Mouse (Mus musculus) forebrain, embryonic 10.5 days (tissue): ENCODE data around the gene Ccdc137. TPM values are rescaled to one million over a fixed set of nuclear protein-coding genes. Genes with fewer than 3 reads are reported as not detected.

ENCODE experiments used
- DNase-seq: peaks from one replicate; pipeline ENCODE4 v3.0.0-alpha.2; 2017; ENCODE audit warnings: low spot score; ENCODE audit errors: extremely low spot score
- H3K27ac ChIP-seq: fragments of 300-500 bp; sonication (generic); 2 replicates; pipeline ENCODE4 v1.5.1; 2016; ENCODE audit warnings: mild to moderate bottlenecking
- H3K27me3 ChIP-seq: fragments of 300-500 bp; sonication (generic); 2 replicates; pipeline ENCODE4 v1.6.1; 2016; ENCODE audit warnings: mild to moderate bottlenecking; ENCODE audit not compliant: poor library complexity, severe bottlenecking
- H3K36me3 ChIP-seq: fragments of 300-500 bp; sonication (generic); replicated peaks from 2 replicates; pipeline ENCODE4 v1.6.1; 2016; ENCODE audit warnings: mild to moderate bottlenecking, moderate library complexity
- H3K4me1 ChIP-seq: fragments of 300-500 bp; sonication (generic); 2 replicates; pipeline ENCODE4 v1.6.1; 2016
- H3K4me3 ChIP-seq: fragments of 300-500 bp; sonication (generic); 2 replicates; pipeline ENCODE4 v1.5.1; 2016; ENCODE audit warnings: mild to moderate bottlenecking, moderate library complexity
- H3K9me3 ChIP-seq: fragments of 300-500 bp; sonication (generic); 2 replicates; pipeline ENCODE4 v1.6.1; 2016; ENCODE audit warnings: mild to moderate bottlenecking, moderate library complexity
- WGBS: fragments of 180-500 bp; shearing (Covaris S2); methylation state at CpG from one replicate; pipeline ENCODE4 v1.1.7; 2016; 5-methylcytosine and 5-hydroxymethylcytosine counted together
- polyA plus RNA-seq: library from polyadenylated mRNA; unstranded; fragments of >200 nt; fragmentation: Nextera tagmentation; extraction: Ambion mirVana; gene quantifications from 2 replicates; pipeline ENCODE4 v1.2.1, GENCODE M21; 2016

Ccdc137 gene
- polyA plus RNA-seq, 1 experiment from 2014 or later = 39.6 TPM

GRCm38 (mm10) chr11:120508290-120508870 is 50.5 kb downstream of the Ccdc137 start:
- H3K9me3 ChIP-seq = no peaks in the 10 kb centered on the region
- H3K36me3 ChIP-seq = no peaks in the 10 kb centered on the region
- no peak for DNase-seq
- 94% methylated on average over 9 of the region's 9 CpGs for WGBS
- H3K4me3 ChIP-seq = no peak overlapping the region
- peaks cover 9% of the 10 kb centered on the region for H3K27me3 ChIP-seq
- no peak overlapping the region for H3K27ac ChIP-seq
- H3K4me1 ChIP-seq = peaks cover 27% of the 10 kb centered on the region

GRCm38 (mm10) chr11:120509940-120510339 is 52.0 kb downstream of the Ccdc137 start:
- Histone ChIP-seq H3K9me3 (no peaks in the 10 kb centered on the region), H3K36me3 (no peaks in the 10 kb centered on the region), H3K4me1 (peaks cover 27% of the 10 kb centered on the region), H3K27ac (peak overlapping the region; percentile 82), H3K27me3 (peaks cover 9% of the 10 kb centered on the region), H3K4me3 (no peak overlapping the region)
- WGBS = 22% methylated on average over 4 of the region's 4 CpGs
- DNase-seq = no peak

GRCm38 (mm10) chr11:120510375-120511030 is 52.6 kb downstream of the Ccdc137 start:
- no peaks in the 10 kb centered on the region for H3K9me3 ChIP-seq
- peak overlapping the region; percentile 82 for H3K27ac ChIP-seq
- no peaks in the 10 kb centered on the region for H3K36me3 ChIP-seq
- DNase-seq = no peak
- H3K4me3 ChIP-seq = peak overlapping the region; percentile 40
- peaks cover 9% of the 10 kb centered on the region for H3K27me3 ChIP-seq
- 1% methylated on average over 16 of the region's 16 CpGs for WGBS
- peaks cover 29% of the 10 kb centered on the region for H3K4me1 ChIP-seq

GRCm38 (mm10) chr11:120512790-120513453 is 55.0 kb downstream of the Ccdc137 start:
- H3K36me3 ChIP-seq = no peaks in the 10 kb centered on the region
- H3K27me3 ChIP-seq = peaks cover 13% of the 10 kb centered on the region
- WGBS = 57% methylated on average over 6 of the region's 6 CpGs
- no peak for DNase-seq
- H3K4me1 ChIP-seq = peaks cover 34% of the 10 kb centered on the region
- H3K9me3 ChIP-seq = no peaks in the 10 kb centered on the region
- H3K27ac ChIP-seq = no peak overlapping the region
- H3K4me3 ChIP-seq = no peak overlapping the region

Other genes starting within 250 kb of the Ccdc137 start
- 13.7 and 16.1 TPM in 2 replicates for gene Bahcc1, start 225.2 kb upstream of the Ccdc137 start, polyA plus RNA-seq
- 2,559 and 2,733 TPM in 2 replicates for gene Actg1, start 109.6 kb upstream of the Ccdc137 start, polyA plus RNA-seq
- 0.32 TPM in 1 of 2 replicates, not detected in the other for gene Fscn2, start 96.6 kb upstream of the Ccdc137 start, polyA plus RNA-seq
- 33.8 and 36.0 TPM in 2 replicates for gene Faap100, start 79.4 kb upstream of the Ccdc137 start, polyA plus RNA-seq
- 45.9 and 46.9 TPM in 2 replicates for gene Nploc4, start 20.4 kb upstream of the Ccdc137 start, polyA plus RNA-seq
- gene Tspan10, start 15.5 kb upstream of the Ccdc137 start, polyA plus RNA-seq = 0.30 and 1.6 TPM in 2 replicates
- gene Pde6g, start 4.6 kb upstream of the Ccdc137 start, polyA plus RNA-seq = 0.25 and 0.41 TPM in 2 replicates
- 8.7 and 11.8 TPM in 2 replicates for gene Oxld1, start within 50 bp of the Ccdc137 start, polyA plus RNA-seq
- gene Arl16, start 9.5 kb downstream of the Ccdc137 start, polyA plus RNA-seq = 60.7 and 62.1 TPM in 2 replicates
- gene Mrpl12, start 26.5 kb downstream of the Ccdc137 start, polyA plus RNA-seq = 211 and 215 TPM in 2 replicates
- 69.3 and 71.6 TPM in 2 replicates for gene Slc25a10, start 33.7 kb downstream of the Ccdc137 start, polyA plus RNA-seq
- 0.07 and 0.16 TPM in 2 replicates for gene Gcgr, start 72.6 kb downstream of the Ccdc137 start, polyA plus RNA-seq
- gene Mcrip1, start 91.6 kb downstream of the Ccdc137 start, polyA plus RNA-seq = 205 and 212 TPM in 2 replicates
- not detected in 2 replicates for gene Ppp1r27, start 93.0 kb downstream of the Ccdc137 start, polyA plus RNA-seq
- 485 and 533 TPM in 2 replicates for gene P4hb, start 115.1 kb downstream of the Ccdc137 start, polyA plus RNA-seq
- 744 and 753 TPM in 2 replicates for gene Arhgdia, start 123.5 kb downstream of the Ccdc137 start, polyA plus RNA-seq
- 618 and 646 TPM in 2 replicates for gene Alyref, start 140.2 kb downstream of the Ccdc137 start, polyA plus RNA-seq
- gene Anapc11, start 140.3 kb downstream of the Ccdc137 start, polyA plus RNA-seq = 218 and 228 TPM in 2 replicates
- gene Npb, start 150.4 kb downstream of the Ccdc137 start, polyA plus RNA-seq = 0.44 TPM in 1 of 2 replicates, not detected in the other
- gene Pcyt2, start 159.8 kb downstream of the Ccdc137 start, polyA plus RNA-seq = 145 and 148 TPM in 2 replicates
- 30.1 and 32.8 TPM in 2 replicates for gene Sirt7, start 167.1 kb downstream of the Ccdc137 start, polyA plus RNA-seq
- 20.2 and 22.7 TPM in 2 replicates for gene Mafg, start 175.5 kb downstream of the Ccdc137 start, polyA plus RNA-seq
- gene Pycr1, start 185.7 kb downstream of the Ccdc137 start, polyA plus RNA-seq = 37.5 and 40.5 TPM in 2 replicates
- gene Myadml2, start 190.0 kb downstream of the Ccdc137 start, polyA plus RNA-seq = not detected in 2 replicates
- 0.57 and 0.75 TPM in 2 replicates for gene Notum, start 203.1 kb downstream of the Ccdc137 start, polyA plus RNA-seq
- gene Aspscr1, start 214.9 kb downstream of the Ccdc137 start, polyA plus RNA-seq = 134 and 142 TPM in 2 replicates